Mouse (Mus musculus) cerebellum, adult 11-12 months (tissue): ENCODE results near the gene D430019H16Rik.

Experiments used
- DNase-seq: peaks from one replicate; pipeline ENCODE4 v3.0.0; 2022

D430019H16Rik gene

DNA sequence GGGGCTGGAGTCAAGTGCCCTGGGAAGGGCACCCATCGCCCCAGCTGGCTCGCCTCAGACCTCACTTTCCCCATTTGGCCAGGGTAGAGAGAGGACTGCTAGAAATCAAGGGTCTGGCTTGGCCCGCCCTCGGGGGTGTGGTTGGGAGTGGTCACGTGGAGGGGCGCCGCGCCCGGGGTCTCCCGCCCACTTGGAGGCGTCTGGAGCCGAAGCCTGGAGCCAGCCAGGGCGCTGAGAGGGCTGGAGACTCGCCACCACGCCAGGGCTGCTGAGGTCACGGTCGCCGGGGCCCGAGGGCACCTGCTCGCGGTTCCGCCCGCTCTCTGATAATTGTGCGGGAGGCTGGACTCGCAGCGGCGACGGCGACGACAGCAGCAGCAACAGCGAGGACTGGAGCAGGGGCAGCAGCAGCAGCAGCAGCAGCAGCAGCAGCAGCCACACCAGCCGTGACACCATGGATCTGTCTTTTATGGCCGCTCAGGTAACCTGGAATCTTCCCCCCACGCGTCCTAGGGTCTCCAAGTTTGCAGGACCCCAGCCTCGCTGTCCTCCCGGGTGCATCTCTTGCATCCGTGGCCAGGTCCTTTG, at the start of gene D430019H16Rik:
D430019H16Rik (plus strand) TSS at position 187 of the 588 bp plus-strand sequence.
- DNase-seq = peak; percentile 16

- DNase-seq = no peak
Measured at GRCm38 (mm10) chr12:105406008-105406407, 47.6 kb upstream of the D430019H16Rik start.

- no peak for DNase-seq
Measured at GRCm38 (mm10) chr12:105413909-105414308, 39.7 kb upstream of the D430019H16Rik start.

- no peak for DNase-seq
Measured at GRCm38 (mm10) chr12:105420476-105420875, 33.2 kb upstream of the D430019H16Rik start.

GRCm38 (mm10) chr12:105426541-105426940, 27.1 kb upstream of the D430019H16Rik start:
- no peak for DNase-seq

DNA sequence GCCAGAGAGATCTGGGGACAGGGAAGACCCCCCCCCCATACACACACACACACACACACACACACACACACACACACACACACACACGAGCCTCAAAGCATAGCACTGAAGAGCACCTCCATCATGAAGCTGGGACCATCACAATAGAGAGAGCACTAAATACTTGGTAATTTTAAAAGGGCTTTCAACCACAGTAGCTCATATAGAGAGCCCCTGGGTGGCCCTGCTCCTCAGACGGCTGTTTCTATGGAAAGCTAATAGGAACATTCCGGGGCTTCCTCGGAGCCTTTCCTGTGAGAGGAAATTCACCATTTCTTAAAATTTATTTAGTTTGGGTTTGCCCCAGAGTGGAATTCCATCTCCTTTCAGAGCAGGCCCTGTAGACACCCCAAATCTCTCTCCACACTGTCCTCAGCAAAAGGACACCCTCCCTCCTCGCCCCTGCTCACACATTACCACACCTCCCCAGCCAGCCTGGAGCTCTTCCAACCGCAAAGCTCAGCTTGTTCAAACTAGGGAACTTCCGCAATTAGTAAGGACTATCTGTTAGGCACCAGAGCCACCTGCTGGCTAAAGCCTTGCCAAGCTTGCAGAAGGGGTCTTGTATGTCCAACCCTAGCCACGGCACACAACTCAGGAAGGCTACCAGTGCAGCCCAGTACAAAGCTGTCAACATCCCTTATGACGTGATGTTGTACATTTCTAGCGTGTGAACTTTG, 26.5 kb upstream of the D430019H16Rik start:
- peak; percentile 73 for DNase-seq

GRCm38 (mm10) chr12:105431872-105432271, 21.8 kb upstream of the D430019H16Rik start:
- no peak for DNase-seq

DNA sequence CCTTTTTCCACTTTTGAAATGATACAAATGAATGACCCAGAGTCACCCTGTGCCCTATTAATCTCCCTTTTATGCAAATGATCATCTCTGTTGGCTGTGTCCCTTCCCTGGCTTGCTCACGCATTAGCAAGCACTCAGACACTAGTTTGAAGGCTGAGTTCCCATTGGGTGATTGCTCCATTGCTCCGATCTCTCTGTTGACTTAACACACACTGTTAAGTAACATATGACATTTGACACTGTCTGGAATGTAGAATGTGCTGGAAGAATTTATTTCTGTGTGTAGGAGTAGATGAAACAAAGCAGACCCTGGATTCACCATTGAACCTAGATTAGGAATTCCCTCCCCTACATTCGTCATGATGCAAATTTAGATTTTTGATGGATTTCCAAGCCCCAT, 20.8 kb upstream of the D430019H16Rik start:
- no peak for DNase-seq

DNA sequence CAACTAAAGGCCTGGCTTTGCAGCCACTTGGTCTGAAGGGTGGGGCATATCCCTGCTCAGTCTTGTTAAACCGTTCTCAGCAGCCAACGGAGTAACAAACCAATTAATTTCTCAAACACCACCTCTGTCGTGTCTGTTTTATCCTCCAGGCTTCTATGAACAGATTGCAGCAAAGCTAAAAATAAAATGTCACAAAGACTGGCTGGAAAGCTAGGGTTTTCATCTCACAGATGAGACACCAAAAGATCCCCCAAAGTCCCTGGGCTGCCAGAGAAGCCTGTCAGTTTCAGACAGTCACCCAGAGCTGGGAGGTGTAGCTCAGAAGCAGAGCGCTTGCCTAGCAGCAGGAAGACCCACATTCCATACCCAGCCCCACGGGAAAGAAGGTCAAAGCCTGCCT, 15.4 kb upstream of the D430019H16Rik start:
- no peak for DNase-seq

DNA sequence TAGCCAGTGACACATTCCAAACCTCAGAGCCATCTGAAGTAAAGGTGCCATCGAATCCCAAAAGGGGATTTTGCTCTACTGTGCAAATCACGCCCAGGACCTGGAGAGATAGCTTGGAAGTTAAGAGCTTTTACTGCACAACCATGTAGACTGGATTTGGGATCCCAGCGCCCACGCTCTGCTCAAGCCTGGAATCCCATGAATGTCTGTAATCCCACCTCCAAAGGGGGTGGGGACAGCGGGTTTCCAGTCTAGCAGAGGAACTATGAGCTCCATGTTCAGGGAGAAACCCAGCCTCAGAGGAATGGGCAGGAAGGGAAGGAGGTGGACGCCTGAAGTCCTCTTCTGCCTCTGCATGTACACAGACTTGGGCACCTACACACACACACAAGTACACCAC, 13.7 kb upstream of the D430019H16Rik start:
- no peak for DNase-seq

DNA sequence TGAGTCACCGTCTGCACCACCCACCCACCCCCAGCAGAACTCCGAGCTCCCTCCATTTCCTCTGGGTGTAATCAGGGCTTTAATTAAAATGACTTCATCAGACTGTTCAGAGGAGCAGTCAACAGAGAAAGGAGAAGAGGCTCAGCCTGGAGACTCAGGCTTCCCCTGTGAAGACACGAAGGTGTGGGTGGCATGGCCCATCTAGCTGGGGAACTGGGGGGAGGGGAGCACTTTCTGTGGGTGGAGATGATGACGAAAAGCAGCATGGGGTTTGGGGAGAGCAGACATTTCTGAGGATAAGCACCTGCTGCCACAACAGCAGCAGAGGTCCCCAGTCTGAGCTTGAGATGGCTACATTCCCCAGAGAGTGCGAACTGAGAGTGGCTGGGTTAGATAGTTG, 10.1 kb upstream of the D430019H16Rik start:
- DNase-seq = no peak

- no peak for DNase-seq
Measured at GRCm38 (mm10) chr12:105445767-105446166, 7.9 kb upstream of the D430019H16Rik start.

DNA sequence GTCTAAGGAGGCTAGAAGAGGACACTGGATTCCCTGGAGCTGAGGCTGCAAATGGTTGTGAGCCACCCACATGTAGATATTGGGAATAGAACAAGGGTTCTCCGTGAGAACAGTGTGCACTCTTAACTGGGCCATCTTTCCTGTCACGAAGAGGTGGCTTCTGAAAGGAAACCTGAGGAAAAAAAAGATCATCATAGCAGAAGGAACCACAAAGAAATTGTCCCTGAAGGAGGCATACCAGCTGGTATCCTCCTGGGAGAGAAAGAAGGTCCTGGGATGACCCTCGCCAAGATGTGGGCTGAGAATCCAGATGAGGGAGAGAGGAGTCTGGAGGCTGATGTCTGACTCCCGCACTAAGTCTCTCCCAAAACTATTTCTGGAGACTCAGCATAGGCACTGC, 4.4 kb upstream of the D430019H16Rik start:
- no peak for DNase-seq

GRCm38 (mm10) chr12:105454258-105455062, 804 bp downstream of the D430019H16Rik start:
- no peak for DNase-seq

GRCm38 (mm10) chr12:105455063-105455559, 1.5 kb downstream of the D430019H16Rik start:
- no peak for DNase-seq

- no peak for DNase-seq
Measured at GRCm38 (mm10) chr12:105458791-105459190, 5.1 kb downstream of the D430019H16Rik start.

GRCm38 (mm10) chr12:105461066-105461465, 7.4 kb downstream of the D430019H16Rik start:
- no peak for DNase-seq

- DNase-seq = peak; percentile 14
Measured at GRCm38 (mm10) chr12:105469026-105469425, 15.4 kb downstream of the D430019H16Rik start.

- DNase-seq = no peak
Measured at GRCm38 (mm10) chr12:105475230-105475911, 21.7 kb downstream of the D430019H16Rik start.

GRCm38 (mm10) chr12:105476453-105476852, 22.8 kb downstream of the D430019H16Rik start:
- DNase-seq = peak; percentile 21

- DNase-seq = no peak
Measured at GRCm38 (mm10) chr12:105476993-105477392, 23.3 kb downstream of the D430019H16Rik start.

DNA sequence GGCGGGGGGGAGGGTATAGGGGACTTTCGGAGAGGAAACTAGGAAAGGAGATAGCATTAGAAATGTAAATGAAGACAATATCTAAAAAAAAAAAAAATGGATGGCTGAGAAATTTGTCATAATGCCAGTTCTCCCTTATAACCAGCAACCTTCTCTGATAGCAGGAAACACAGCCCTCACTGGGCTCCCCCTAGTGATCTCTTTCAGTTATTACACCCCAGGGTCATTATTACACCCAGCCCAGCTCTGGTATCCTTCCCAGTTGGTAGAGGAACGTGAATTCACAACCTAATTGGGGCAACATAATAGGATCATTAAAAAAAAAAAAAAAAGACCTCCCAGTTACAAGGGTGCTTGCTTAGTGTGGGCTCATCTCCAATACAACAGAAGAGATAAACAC, 29.8 kb downstream of the D430019H16Rik start:
- no peak for DNase-seq

DNA sequence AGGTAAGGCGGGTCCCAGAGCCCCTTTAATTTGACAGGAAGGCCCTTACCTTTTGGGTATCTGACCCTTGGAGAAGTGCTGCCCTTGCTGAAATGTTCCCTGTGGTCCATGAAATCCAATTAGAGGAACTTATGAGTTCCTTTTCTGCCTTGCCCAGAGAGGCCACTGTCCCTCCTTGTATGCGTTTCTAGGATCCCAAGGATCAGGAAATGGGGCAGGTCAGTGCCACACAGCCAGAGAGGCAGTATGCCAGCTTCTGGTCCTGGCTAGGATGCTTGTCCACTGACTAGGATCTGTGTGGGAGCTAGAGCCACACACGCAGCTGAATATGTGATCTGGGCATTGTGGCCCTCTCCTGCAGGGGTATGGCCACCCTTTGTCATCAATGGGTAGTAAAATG, 36.6 kb downstream of the D430019H16Rik start:
- DNase-seq = no peak
